Mouse (Mus musculus) hindbrain, embryonic 14.5 days (tissue): ENCODE measurements around the gene Fbxl17. TPM values are rescaled to one million over a fixed set of nuclear protein-coding genes. Genes with fewer than 3 reads are reported as not detected.

Experiments used
- ATAC-seq: fragments of 200-750 bp; cut with Nextera tagmentation; 2 replicates; pipeline ENCODE4 v1.8.0; 2017; ENCODE audit warnings: moderate number of reproducible peaks, mild to moderate bottlenecking, moderate TSS enrichment, moderate library complexity; ENCODE audit not compliant: low FRiP score
- DNase-seq: peaks from one replicate; pipeline ENCODE4 v3.0.0-alpha.2; 2015; ENCODE audit warnings: low spot score
- H3K27ac ChIP-seq: fragments of 300-500 bp; sonication (generic); 2 replicates; pipeline ENCODE4 v1.5.1; 2014; ENCODE audit warnings: mild to moderate bottlenecking, moderate library complexity
- H3K27me3 ChIP-seq: fragments of 300-500 bp; sonication (generic); 2 replicates; pipeline ENCODE4 v1.6.1; 2014; ENCODE audit warnings: mild to moderate bottlenecking, low read length, mixed read lengths; ENCODE audit not compliant: control insufficient read depth, insufficient read depth
- H3K36me3 ChIP-seq: fragments of 300-500 bp; sonication (generic); replicated peaks from 2 replicates; pipeline ENCODE4 v1.6.1; 2014; ENCODE audit not compliant: control insufficient read depth, insufficient read depth
- H3K4me1 ChIP-seq: fragments of 300-500 bp; sonication (generic); replicated peaks from 2 replicates; pipeline ENCODE4 v1.6.1; 2014; ENCODE audit warnings: antibody characterized with exemption, low read length, mixed read lengths; ENCODE audit not compliant: control insufficient read depth, insufficient read depth
- H3K4me2 ChIP-seq: fragments of 300-500 bp; sonication (generic); replicated peaks from 2 replicates; pipeline ENCODE4 v1.6.1; 2014; ENCODE audit warnings: mild to moderate bottlenecking, moderate library complexity
- H3K4me3 ChIP-seq: fragments of 300-500 bp; sonication (generic); replicated peaks from 2 replicates; pipeline ENCODE4 v1.5.1; 2014; ENCODE audit warnings: mild to moderate bottlenecking, low read length
- H3K9ac ChIP-seq: fragments of 300-500 bp; sonication (generic); 2 replicates; pipeline ENCODE4 v1.6.1; 2014
- H3K9me3 ChIP-seq: fragments of 300-500 bp; sonication (generic); 2 replicates; pipeline ENCODE4 v1.6.1; 2016; ENCODE audit warnings: low read length; ENCODE audit not compliant: control insufficient read depth
- WGBS: fragments of 180-500 bp; shearing (Covaris S2); extraction: QIAGEN DNeasy Blood & Tissue Kit; methylation state at CpG from one replicate; pipeline ENCODE4 v1.1.7; 2014; 5-methylcytosine and 5-hydroxymethylcytosine counted together
- polyA plus RNA-seq: library from polyadenylated mRNA; unstranded; fragments of >200 nt; fragmentation: Nextera tagmentation; extraction: Ambion mirVana; gene quantifications from 2 replicates; pipeline ENCODE4 v1.2.1, GENCODE M21; 2014

Fbxl17 gene
- polyA plus RNA-seq, 1 experiment from 2014 or later: 14.5 TPM

GRCm38 (mm10) chr17:63312330-63312729 lies 187.5 kb downstream of the Fbxl17 start:
- DNase-seq (no peak), ATAC-seq (no peak)
- Histone ChIP-seq H3K4me2 (no peak overlapping the region), H3K4me3 (no peak overlapping the region), H3K9ac (no peak overlapping the region), H3K27me3 (no peaks in the 10 kb centered on the region), H3K36me3 (no peaks in the 10 kb centered on the region), H3K27ac (no peak overlapping the region), H3K4me1 (peaks cover 11% of the 10 kb centered on the region; the same call in 1 of the 2 replicates), H3K9me3 (no peaks in the 10 kb centered on the region)
- WGBS: 85% methylated on average over 10 of the region's 10 CpGs

GRCm38 (mm10) chr17:63311613-63312012 lies 188.2 kb downstream of the Fbxl17 start:
- Histone ChIP-seq H3K4me1 (peaks cover 11% of the 10 kb centered on the region; the same call in 1 of the 2 replicates), H3K9ac (no peak overlapping the region), H3K27me3 (no peaks in the 10 kb centered on the region), H3K27ac (no peak overlapping the region), H3K36me3 (no peaks in the 10 kb centered on the region), H3K4me2 (no peak overlapping the region), H3K4me3 (no peak overlapping the region), H3K9me3 (no peaks in the 10 kb centered on the region)
- DNase-seq: no peak
- no peak for ATAC-seq
- 90% methylated on average over 3 of the region's 3 CpGs for WGBS

GRCm38 (mm10) chr17:63310021-63310420 lies 189.8 kb downstream of the Fbxl17 start:
- H3K4me1 ChIP-seq: peaks cover 11% of the 10 kb centered on the region; the same call in 1 of the 2 replicates
- no peaks in the 10 kb centered on the region for H3K27me3 ChIP-seq
- H3K9ac ChIP-seq: no peak overlapping the region
- H3K36me3 ChIP-seq: no peaks in the 10 kb centered on the region
- WGBS: 63% methylated on average over 3 of the region's 3 CpGs
- no peak overlapping the region for H3K27ac ChIP-seq
- H3K4me3 ChIP-seq: no peak overlapping the region
- DNase-seq (no peak), ATAC-seq (no peak)
- no peak overlapping the region for H3K4me2 ChIP-seq
- H3K9me3 ChIP-seq: no peaks in the 10 kb centered on the region

- no peak for DNase-seq
- H3K9ac ChIP-seq: no peak overlapping the region
- no peaks in the 10 kb centered on the region for H3K27me3 ChIP-seq
- H3K4me1 ChIP-seq: peaks cover 11% of the 10 kb centered on the region; the same call in 1 of the 2 replicates
- ATAC-seq: no peak
- no peaks in the 10 kb centered on the region for H3K36me3 ChIP-seq
- 50% methylated on average over 4 of the region's 4 CpGs for WGBS
- H3K27ac ChIP-seq: no peak overlapping the region
- no peaks in the 10 kb centered on the region for H3K9me3 ChIP-seq
- H3K4me3 ChIP-seq: no peak overlapping the region
- H3K4me2 ChIP-seq: no peak overlapping the region
Measured at GRCm38 (mm10) chr17:63303862-63304261, 196.0 kb downstream of the Fbxl17 start.

- Histone ChIP-seq H3K27me3 (no peaks in the 10 kb centered on the region), H3K36me3 (no peaks in the 10 kb centered on the region), H3K4me1 (peaks cover 11% of the 10 kb centered on the region; the same call in 1 of the 2 replicates), H3K9ac (no peak overlapping the region), H3K27ac (no peak overlapping the region), H3K4me2 (no peak overlapping the region), H3K9me3 (no peaks in the 10 kb centered on the region), H3K4me3 (no peak overlapping the region)
- WGBS: 41% methylated on average over 12 of the region's 12 CpGs
- DNase-seq (no peak), ATAC-seq (peak; percentile 51; the same call in 1 of the 2 replicates)
Measured at GRCm38 (mm10) chr17:63301822-63302393, 197.9 kb downstream of the Fbxl17 start.

GRCm38 (mm10) chr17:63295471-63295870 lies 204.3 kb downstream of the Fbxl17 start:
- no peak for ATAC-seq
- no peaks in the 10 kb centered on the region for H3K27me3 ChIP-seq

GRCm38 (mm10) chr17:63294961-63295360 lies 204.9 kb downstream of the Fbxl17 start:
- no peak overlapping the region for H3K4me3 ChIP-seq
- 53% methylated on average over 3 of the region's 3 CpGs for WGBS
- no peaks in the 10 kb centered on the region for H3K27me3 ChIP-seq
- no peak overlapping the region for H3K4me2 ChIP-seq
- DNase-seq: no peak
- no peak for ATAC-seq
- H3K9me3 ChIP-seq: no peaks in the 10 kb centered on the region
- no peaks in the 10 kb centered on the region for H3K36me3 ChIP-seq
- no peak overlapping the region for H3K9ac ChIP-seq
- H3K4me1 ChIP-seq: 0 out of 2 replicates have a peak, but pooled peaks cover 4% of the 10 kb centered on the region
- no peak overlapping the region for H3K27ac ChIP-seq

More at GRCm38 (mm10) chr17:63295471-63295870, 204.3 kb downstream of the Fbxl17 start:
- Histone ChIP-seq H3K36me3 (no peaks in the 10 kb centered on the region), H3K9me3 (no peaks in the 10 kb centered on the region), H3K27ac (no peak overlapping the region), H3K4me2 (no peak overlapping the region), H3K4me3 (no peak overlapping the region), H3K4me1 (0 out of 2 replicates have a peak, but pooled peaks cover 4% of the 10 kb centered on the region), H3K9ac (no peak overlapping the region)
- 53% methylated on average over 2 of the region's 2 CpGs for WGBS
- DNase-seq: no peak

GRCm38 (mm10) chr17:63293979-63294378 lies 205.8 kb downstream of the Fbxl17 start:
- H3K27me3 ChIP-seq: no peaks in the 10 kb centered on the region
- H3K4me2 ChIP-seq: no peak overlapping the region
- 19% methylated on average over 3 of the region's 3 CpGs for WGBS
- 0 out of 2 replicates have a peak, but pooled peaks cover 4% of the 10 kb centered on the region for H3K4me1 ChIP-seq
- H3K9ac ChIP-seq: no peak overlapping the region
- no peak overlapping the region for H3K27ac ChIP-seq
- H3K36me3 ChIP-seq: no peaks in the 10 kb centered on the region
- ATAC-seq (no peak), DNase-seq (no peak)
- H3K4me3 ChIP-seq: no peak overlapping the region
- H3K9me3 ChIP-seq: no peaks in the 10 kb centered on the region

- Histone ChIP-seq H3K9ac (no peak overlapping the region), H3K4me2 (no peak overlapping the region), H3K4me3 (no peak overlapping the region), H3K4me1 (peaks cover 14% of the 10 kb centered on the region; the same call in 1 of the 2 replicates), H3K9me3 (no peaks in the 10 kb centered on the region), H3K27ac (no peak overlapping the region), H3K36me3 (no peaks in the 10 kb centered on the region), H3K27me3 (no peaks in the 10 kb centered on the region)
- ATAC-seq: no peak
- WGBS: 85% methylated on average over 1 of the region's 1 CpGs
- DNase-seq: no peak
Measured at GRCm38 (mm10) chr17:63289317-63289913, 210.4 kb downstream of the Fbxl17 start.
